Mouse (Mus musculus) small intestine, adult 2 months (tissue): Measurements from ENCODE around the gene Fam186b.

Experiments used
- CTCF ChIP-seq: fragments of 200-500 bp; IDR thresholded peaks from 2 replicates; pipeline ENCODE4 v1.5.1; 2012; ENCODE audit warnings: low read depth, mild to moderate bottlenecking, control low read depth, inconsistent platforms, low read length, moderate library complexity, mixed read lengths; ENCODE audit not compliant: insufficient replicate concordance, insufficient read length; ENCODE audit errors: extremely low read depth
- POLR2A ChIP-seq: fragments of 200-500 bp; IDR thresholded peaks from 2 replicates; pipeline ENCODE4 v1.6.1; 2012; ENCODE audit warnings: low read depth, mild to moderate bottlenecking, control low read depth, inconsistent platforms, low read length, moderate library complexity

- TF ChIP-seq CTCF (no peak), POLR2A (no peak)
Observed at GRCm38 (mm10) chr15:99249938-99250337, 45.8 kb downstream of the Fam186b start.
